Mouse (Mus musculus) urinary bladder, adult 18-20 months (tissue): Measurements from ENCODE around the gene Prss38.

Experiments used
- DNase-seq, 2 experiments: peaks; one replicate each; pipeline ENCODE4 v3.0.0; 2022; ENCODE audit warnings: low spot score in 2 of 2, mixed read lengths in 2 of 2

Gene Prss38

GRCm38 (mm10) chr11:59324777-59325176 is 50.7 kb downstream of the Prss38 start:
- no peak for DNase-seq

GRCm38 (mm10) chr11:59322988-59323387 is 52.5 kb downstream of the Prss38 start:
- no peak for DNase-seq
